Mouse (Mus musculus) embryonic facial prominence, embryonic 11.5 days (tissue): ENCODE results near the gene Olfr910. TPM values are rescaled to one million over a fixed set of nuclear protein-coding genes. Genes with fewer than 3 reads are reported as not detected.

Experiments
- ATAC-seq: fragments of 200-750 bp; cut with Nextera tagmentation; replicated peaks from 2 replicates; pipeline ENCODE4 v1.8.0; 2017; ENCODE audit warnings: low read depth; ENCODE audit not compliant: insufficient number of reproducible peaks, low FRiP score, low TSS enrichment
- DNase-seq: peaks from one replicate; pipeline ENCODE4 v3.0.0-alpha.2; 2015; ENCODE audit warnings: low spot score
- H3K27ac ChIP-seq: fragments of 300-500 bp; sonication (generic); replicated peaks from 2 replicates; pipeline ENCODE4 v1.5.1; 2014; ENCODE audit warnings: mild to moderate bottlenecking, low read depth, low read length, control low read depth
- H3K27me3 ChIP-seq: fragments of 300-500 bp; sonication (generic); 2 replicates; pipeline ENCODE4 v1.6.1; 2014; ENCODE audit warnings: mild to moderate bottlenecking, low read length, moderate library complexity, mixed read lengths; ENCODE audit not compliant: control insufficient read depth, insufficient read depth
- H3K36me3 ChIP-seq: fragments of 300-500 bp; sonication (generic); replicated peaks from 2 replicates; pipeline ENCODE4 v1.6.1; 2014; ENCODE audit warnings: low read depth, mild to moderate bottlenecking, low read length, moderate library complexity, mixed read lengths; ENCODE audit not compliant: control insufficient read depth, insufficient read depth
- H3K4me1 ChIP-seq: fragments of 300-500 bp; sonication (generic); 2 replicates; pipeline ENCODE4 v1.6.1; 2014; ENCODE audit warnings: low read length, mixed read lengths; ENCODE audit not compliant: control insufficient read depth, insufficient read depth
- H3K4me2 ChIP-seq: fragments of 300-500 bp; sonication (generic); 2 replicates; pipeline ENCODE4 v1.6.1; 2014; ENCODE audit warnings: low read depth, mild to moderate bottlenecking, control low read depth, low read length, moderate library complexity
- H3K4me3 ChIP-seq: fragments of 300-500 bp; sonication (generic); 2 replicates; pipeline ENCODE4 v1.5.1; 2014; ENCODE audit warnings: low read depth, low read length, control low read depth
- H3K9ac ChIP-seq: fragments of 300-500 bp; sonication (generic); replicated peaks from 2 replicates; pipeline ENCODE4 v1.6.1; 2014; ENCODE audit warnings: mild to moderate bottlenecking, control low read depth, low read length
- H3K9me3 ChIP-seq: fragments of 300-500 bp; sonication (generic); replicated peaks from 2 replicates; pipeline ENCODE4 v1.6.1; 2016; ENCODE audit warnings: mild to moderate bottlenecking, low read length, inconsistent platforms, mixed read lengths; ENCODE audit not compliant: control insufficient read depth
- WGBS: fragments of 180-500 bp; shearing (Covaris S2); extraction: QIAGEN DNeasy Blood & Tissue Kit; methylation state at CpG from one replicate; pipeline ENCODE4 v1.1.7; 2014; 5-methylcytosine and 5-hydroxymethylcytosine counted together
- polyA plus RNA-seq: library from polyadenylated mRNA; unstranded; fragments of >200 nt; fragmentation: Nextera tagmentation; extraction: Ambion mirVana; gene quantifications from 2 replicates; pipeline ENCODE4 v1.2.1, GENCODE M21; 2014

The Olfr910 gene
- polyA plus RNA-seq = not detected in 2 replicates

- Histone ChIP-seq H3K27ac (no peak within 1 kb of the TSS), H3K36me3 (no peaks in the 10 kb centered on the region), H3K4me1 (no peaks in the 10 kb centered on the region), H3K9ac (no peak within 1 kb of the TSS), H3K27me3 (no peaks in the 10 kb centered on the region), H3K4me2 (no peak within 1 kb of the TSS), H3K9me3 (no peaks in the 10 kb centered on the region), H3K4me3 (no peak within 1 kb of the TSS)
- WGBS = 85% methylated on average over 2 of the region's 2 CpGs
- ATAC-seq (no peak), DNase-seq (no peak)
Measured at GRCm38 (mm10) chr9:38537549-38537948, at the start of gene Olfr910. TSS of gene Olfr910 (plus strand) at chr9:38537849.

DNA sequence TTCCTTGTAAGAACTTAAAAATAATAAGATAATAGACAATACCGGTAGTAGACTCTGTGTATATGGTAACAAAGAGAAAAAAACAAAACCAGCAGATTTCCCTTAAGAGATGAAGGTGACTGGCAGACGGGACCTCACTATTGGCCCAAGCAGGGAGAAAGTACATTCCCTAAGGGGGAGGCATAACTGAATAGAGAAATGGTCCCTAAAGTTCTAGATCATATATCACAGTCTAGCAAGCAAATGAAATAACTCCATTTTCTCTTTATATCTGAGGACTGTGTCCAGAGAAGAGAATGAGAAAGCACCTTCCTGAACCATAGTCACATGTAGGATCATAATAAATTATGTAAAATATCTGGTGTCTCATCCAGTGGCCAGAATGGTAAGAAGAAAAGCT lies 42.1 kb upstream of the Olfr910 start, which contains the start of gene Olfr907:
Gene Olfr907, plus strand, starts transcription at position 301 of the 400 bp plus-strand sequence.
- Histone ChIP-seq H3K4me2 (no peak within 1 kb of the TSS), H3K9ac (no peak within 1 kb of the TSS), H3K36me3 (no peaks in the 10 kb centered on the region), H3K9me3 (no peaks in the 10 kb centered on the region), H3K4me3 (no peak within 1 kb of the TSS), H3K27me3 (no peaks in the 10 kb centered on the region), H3K4me1 (no peaks in the 10 kb centered on the region), H3K27ac (no peak within 1 kb of the TSS)
- 75% methylated on average over 2 of the region's 2 CpGs for WGBS
- DNase-seq = no peak
- ATAC-seq = no peak

DNA sequence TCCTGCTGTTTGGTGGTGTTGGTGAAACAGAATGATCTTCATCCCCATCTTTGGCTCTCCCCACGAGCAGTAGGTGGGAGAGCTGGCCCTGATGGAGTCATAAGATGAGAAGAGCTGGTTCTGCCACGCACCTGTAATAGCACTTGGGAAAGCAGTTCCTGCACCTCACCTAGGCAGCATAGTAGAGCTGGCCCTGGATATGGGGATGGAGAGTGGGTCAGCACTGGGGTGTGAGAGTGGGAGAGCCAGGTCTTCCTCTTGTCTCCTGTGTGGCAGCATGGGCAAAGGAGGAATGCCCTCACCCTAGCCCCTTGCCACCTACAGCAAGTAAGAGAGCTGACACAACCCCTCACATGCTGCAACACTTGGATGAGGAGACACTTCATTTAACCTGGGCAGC lies 25.3 kb upstream of the Olfr910 start:
- no peak overlapping the region for H3K27ac ChIP-seq
- no peaks in the 10 kb centered on the region for H3K9me3 ChIP-seq
- H3K36me3 ChIP-seq = no peaks in the 10 kb centered on the region
- H3K27me3 ChIP-seq = no peaks in the 10 kb centered on the region
- no peak overlapping the region for H3K4me2 ChIP-seq
- WGBS = 72% methylated on average over 2 of the region's 2 CpGs
- H3K4me1 ChIP-seq = no peaks in the 10 kb centered on the region
- no peak for DNase-seq
- H3K9ac ChIP-seq = no peak overlapping the region
- ATAC-seq = no peak
- no peak overlapping the region for H3K4me3 ChIP-seq

GRCm38 (mm10) chr9:38521280-38521679 lies 16.4 kb upstream of the Olfr910 start, which contains the start of gene Olfr911-ps1:
TSS of gene Olfr911-ps1 (plus strand) at chr9:38521580.
- Histone ChIP-seq H3K9me3 (no peaks in the 10 kb centered on the region), H3K27me3 (no peaks in the 10 kb centered on the region), H3K9ac (no peak within 1 kb of the TSS), H3K36me3 (no peaks in the 10 kb centered on the region), H3K4me1 (no peaks in the 10 kb centered on the region), H3K4me2 (no peak within 1 kb of the TSS), H3K27ac (no peak within 1 kb of the TSS), H3K4me3 (no peak within 1 kb of the TSS)
- ATAC-seq (no peak), DNase-seq (no peak)
- WGBS = 75% methylated on average over 1 of the region's 1 CpGs

- H3K4me2 ChIP-seq = no peak within 1 kb of the TSS
- H3K27me3 ChIP-seq = no peaks in the 10 kb centered on the region
- no peak within 1 kb of the TSS for H3K9ac ChIP-seq
- no peak within 1 kb of the TSS for H3K4me3 ChIP-seq
- no peaks in the 10 kb centered on the region for H3K4me1 ChIP-seq
- WGBS = 59% methylated on average over 1 of the region's 1 CpGs
- H3K27ac ChIP-seq = no peak within 1 kb of the TSS
- H3K36me3 ChIP-seq = no peaks in the 10 kb centered on the region
- no peaks in the 10 kb centered on the region for H3K9me3 ChIP-seq
- no peak for ATAC-seq
- DNase-seq = no peak
Measured at GRCm38 (mm10) chr9:38579878-38580277, 42.2 kb downstream of the Olfr910 start, which contains the start of gene Olfr912. TSS of gene Olfr912 (plus strand) at chr9:38580178.

Other genes starting within 250 kb of the Olfr910 start
- gene Olfr896-ps1, start 246.7 kb upstream of the Olfr910 start, polyA plus RNA-seq = not detected in 2 replicates
- not detected in 2 replicates for gene Olfr25, start 208.8 kb upstream of the Olfr910 start, polyA plus RNA-seq
- gene Olfr898, start 189.4 kb upstream of the Olfr910 start, polyA plus RNA-seq = not detected in 2 replicates
- gene Olfr250, start 171.0 kb upstream of the Olfr910 start, polyA plus RNA-seq = not detected in 2 replicates
- gene Olfr251, start 160.8 kb upstream of the Olfr910 start, polyA plus RNA-seq = not detected in 2 replicates
- not detected in 2 replicates for gene Olfr147, start 136.2 kb upstream of the Olfr910 start, polyA plus RNA-seq
- gene Olfr901, start 108.4 kb upstream of the Olfr910 start, polyA plus RNA-seq = not detected in 2 replicates
- not detected in 2 replicates for gene Olfr902, start 90.2 kb upstream of the Olfr910 start, polyA plus RNA-seq
- not detected in 2 replicates for gene Olfr904, start 74.7 kb upstream of the Olfr910 start, polyA plus RNA-seq
- not detected in 2 replicates for gene Olfr905, start 66.7 kb upstream of the Olfr910 start, polyA plus RNA-seq
- gene Olfr906, start 50.8 kb upstream of the Olfr910 start, polyA plus RNA-seq = not detected in 2 replicates
- gene Olfr907, start 42.0 kb upstream of the Olfr910 start, polyA plus RNA-seq = not detected in 2 replicates
- not detected in 2 replicates for gene Olfr911-ps1, start 16.3 kb upstream of the Olfr910 start, polyA plus RNA-seq
- gene Olfr912, start 42.3 kb downstream of the Olfr910 start, polyA plus RNA-seq = not detected in 2 replicates
- not detected in 2 replicates for gene Olfr913, start 54.9 kb downstream of the Olfr910 start, polyA plus RNA-seq
- gene Olfr914, start 67.3 kb downstream of the Olfr910 start, polyA plus RNA-seq = not detected in 2 replicates
- not detected in 2 replicates for gene Olfr916, start 122.0 kb downstream of the Olfr910 start, polyA plus RNA-seq
- not detected in 2 replicates for gene Olfr917, start 128.0 kb downstream of the Olfr910 start, polyA plus RNA-seq
- not detected in 2 replicates for gene Olfr918, start 136.8 kb downstream of the Olfr910 start, polyA plus RNA-seq
- not detected in 2 replicates for gene Olfr919, start 165.8 kb downstream of the Olfr910 start, polyA plus RNA-seq
- 11.5 and 13.6 TPM in 2 replicates for gene Vwa5a, start 180.4 kb downstream of the Olfr910 start, polyA plus RNA-seq
- gene Olfr920, start 214.4 kb downstream of the Olfr910 start, polyA plus RNA-seq = not detected in 2 replicates
- gene Olfr921, start 235.2 kb downstream of the Olfr910 start, polyA plus RNA-seq = not detected in 2 replicates